Mouse (Mus musculus) heart, embryonic 11.5 days (tissue): ENCODE results near the gene Clec2i. TPM values are rescaled to one million over a fixed set of nuclear protein-coding genes. Genes with fewer than 3 reads are reported as not detected.
A peak's percentile ranks its signal among the peaks of the same experiment; 100 is the strongest.

Experiments
- ATAC-seq: fragments of 200-750 bp; cut with Nextera tagmentation; replicated peaks from 2 replicates; pipeline ENCODE4 v1.8.0; 2017; ENCODE audit warnings: moderate library complexity; ENCODE audit not compliant: insufficient number of reproducible peaks, low FRiP score, low TSS enrichment
- H3K27ac ChIP-seq: fragments of 300-500 bp; sonication (generic); 2 replicates; pipeline ENCODE4 v1.5.1; 2014; ENCODE audit warnings: mild to moderate bottlenecking, low read depth, low read length
- H3K27me3 ChIP-seq: fragments of 300-500 bp; sonication (generic); 2 replicates; pipeline ENCODE4 v1.6.1; 2014; ENCODE audit warnings: mild to moderate bottlenecking, low read length, mixed read lengths; ENCODE audit not compliant: control insufficient read depth, insufficient read depth
- H3K36me3 ChIP-seq: fragments of 300-500 bp; sonication (generic); 2 replicates; pipeline ENCODE4 v1.6.1; 2014; ENCODE audit warnings: mild to moderate bottlenecking, low read length, moderate library complexity, mixed read lengths; ENCODE audit not compliant: control insufficient read depth, insufficient read depth
- H3K4me1 ChIP-seq: fragments of 300-500 bp; sonication (generic); 2 replicates; pipeline ENCODE4 v1.6.1; 2014; ENCODE audit warnings: low read length; ENCODE audit not compliant: control insufficient read depth, insufficient read depth
- H3K4me2 ChIP-seq: fragments of 300-500 bp; sonication (generic); 2 replicates; pipeline ENCODE4 v1.6.1; 2014; ENCODE audit warnings: mild to moderate bottlenecking, moderate library complexity
- H3K4me3 ChIP-seq: fragments of 300-500 bp; sonication (generic); 2 replicates; pipeline ENCODE4 v1.5.1; 2014; ENCODE audit warnings: low read depth, low read length
- H3K9ac ChIP-seq: fragments of 300-500 bp; sonication (generic); 2 replicates; pipeline ENCODE4 v1.6.1; 2014; ENCODE audit warnings: mild to moderate bottlenecking, low read depth, low read length, moderate library complexity
- H3K9me3 ChIP-seq: fragments of 300-500 bp; sonication (generic); replicated peaks from 2 replicates; pipeline ENCODE4 v1.6.1; 2016; ENCODE audit warnings: low read length; ENCODE audit not compliant: control insufficient read depth
- WGBS: fragments of 180-500 bp; shearing (Covaris S2); extraction: QIAGEN DNeasy Blood & Tissue Kit; methylation state at CpG from one replicate; pipeline ENCODE4 v1.1.7; 2014; ENCODE audit not compliant: insufficient replicate concordance; 5-methylcytosine and 5-hydroxymethylcytosine counted together
- polyA plus RNA-seq: library from polyadenylated mRNA; unstranded; fragments of >200 nt; fragmentation: Nextera tagmentation; extraction: Ambion mirVana; gene quantifications from 2 replicates; pipeline ENCODE4 v1.2.1, GENCODE M21; 2014

The Clec2i gene
- polyA plus RNA-seq, 1 experiment from 2014 or later, result not detected

DNA sequence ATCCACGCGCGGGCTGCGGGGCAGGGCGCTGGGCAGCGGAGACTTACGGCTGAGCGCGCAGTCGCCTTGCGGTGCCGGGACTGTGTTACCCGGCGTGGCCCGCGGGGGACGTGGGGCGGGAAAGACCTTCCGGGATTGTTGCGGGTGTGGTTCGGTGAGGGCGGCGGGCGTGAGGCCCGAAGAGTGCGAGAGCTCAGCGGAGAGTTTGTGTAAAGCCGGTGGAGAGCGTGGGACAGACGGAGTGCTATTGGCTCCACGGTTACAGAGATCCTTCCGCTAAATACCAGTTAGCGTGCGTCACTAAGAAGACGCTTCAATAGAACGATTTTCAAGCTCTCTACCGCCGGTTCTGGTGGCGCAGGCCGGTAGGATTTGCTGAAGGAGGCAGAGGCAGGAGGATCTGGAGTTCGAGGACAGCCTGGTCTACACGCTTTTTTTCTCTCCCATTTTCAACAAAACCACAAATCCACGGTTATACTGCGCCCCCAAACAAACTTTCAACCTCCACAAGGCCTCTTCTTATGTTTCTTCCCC lies 44.4 kb upstream of the Clec2i start:
- Histone ChIP-seq H3K36me3 (no peaks in the 10 kb centered on the region), H3K27me3 (no peaks in the 10 kb centered on the region), H3K9me3 (no peaks in the 10 kb centered on the region), H3K27ac (peak overlapping the region; percentile 77), H3K4me1 (no peaks in the 10 kb centered on the region; the same call in 1 of the 2 replicates), H3K4me2 (peak overlapping the region; percentile 82), H3K9ac (peak overlapping the region; percentile 87), H3K4me3 (peak overlapping the region; percentile 87)
- ATAC-seq, result peak; percentile 72
- WGBS, result 1% methylated on average over 44 of the region's 44 CpGs

DNA sequence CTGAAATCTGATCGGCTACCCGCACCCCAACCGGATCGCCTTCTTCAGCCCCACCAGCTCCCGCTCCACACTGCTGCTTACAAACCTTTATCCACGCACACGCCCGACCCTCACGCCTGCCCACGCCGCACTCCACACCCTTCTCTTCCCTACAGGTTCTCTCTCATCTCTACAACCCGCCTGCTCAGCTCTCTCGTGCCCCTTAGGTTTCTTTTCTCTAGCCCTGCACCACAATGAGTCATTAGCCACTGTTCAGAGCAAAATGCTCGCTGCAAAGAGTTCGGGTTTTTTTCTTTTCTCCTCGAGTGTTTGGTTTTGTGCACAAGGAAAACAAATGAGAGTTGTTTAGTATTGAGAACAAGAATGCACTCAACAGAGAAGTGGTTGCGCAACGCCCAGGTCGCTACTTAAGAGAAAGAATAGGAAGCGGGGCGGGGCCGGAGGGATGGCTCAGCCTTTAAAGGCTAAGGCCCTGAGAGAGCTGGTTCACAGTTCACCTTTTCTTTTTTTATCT lies 43.9 kb upstream of the Clec2i start:
- no peaks in the 10 kb centered on the region for H3K27me3 ChIP-seq
- under 1% methylated on average over 22 of the region's 22 CpGs for WGBS

DNA sequence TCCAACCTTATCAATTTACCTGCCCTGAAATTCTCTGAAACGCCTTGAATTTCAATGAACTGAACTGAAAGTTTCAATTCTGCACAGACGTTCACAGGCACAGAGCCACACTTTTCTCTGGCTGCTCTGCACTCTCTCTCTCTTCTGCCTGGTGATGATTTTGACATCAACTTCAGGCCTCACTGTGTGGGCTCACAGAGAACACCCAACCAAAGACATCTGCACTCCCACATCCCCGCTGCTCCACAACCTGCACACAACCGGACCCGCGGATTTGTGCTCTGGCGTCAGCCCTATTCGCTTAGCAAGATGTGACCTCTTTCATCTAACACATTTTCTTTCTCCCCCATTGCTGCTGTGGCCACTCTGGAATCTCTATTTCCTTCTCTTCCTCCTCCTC lies 43.3 kb upstream of the Clec2i start:
- H3K4me2 ChIP-seq, result peak overlapping the region; percentile 82
- H3K27ac ChIP-seq, result no peak overlapping the region
- no peaks in the 10 kb centered on the region for H3K27me3 ChIP-seq
- H3K4me1 ChIP-seq, result no peaks in the 10 kb centered on the region; the same call in 1 of the 2 replicates
- H3K36me3 ChIP-seq, result no peaks in the 10 kb centered on the region
- H3K9me3 ChIP-seq, result no peaks in the 10 kb centered on the region
- ATAC-seq, result no peak
- peak overlapping the region; percentile 87 for H3K4me3 ChIP-seq
- H3K9ac ChIP-seq, result no peak overlapping the region
- WGBS, result 33% methylated on average over 8 of the region's 8 CpGs

More for the DNA sequence above, 43.9 kb upstream of the Clec2i start:
- H3K27ac ChIP-seq, result peak overlapping the region; percentile 77
- H3K36me3 ChIP-seq, result no peaks in the 10 kb centered on the region
- no peaks in the 10 kb centered on the region; the same call in 1 of the 2 replicates for H3K4me1 ChIP-seq
- H3K9ac ChIP-seq, result peak overlapping the region; percentile 84
- H3K4me2 ChIP-seq, result peak overlapping the region; percentile 82
- H3K9me3 ChIP-seq, result no peaks in the 10 kb centered on the region
- ATAC-seq, result peak; percentile 37
- peak overlapping the region; percentile 87 for H3K4me3 ChIP-seq

DNA sequence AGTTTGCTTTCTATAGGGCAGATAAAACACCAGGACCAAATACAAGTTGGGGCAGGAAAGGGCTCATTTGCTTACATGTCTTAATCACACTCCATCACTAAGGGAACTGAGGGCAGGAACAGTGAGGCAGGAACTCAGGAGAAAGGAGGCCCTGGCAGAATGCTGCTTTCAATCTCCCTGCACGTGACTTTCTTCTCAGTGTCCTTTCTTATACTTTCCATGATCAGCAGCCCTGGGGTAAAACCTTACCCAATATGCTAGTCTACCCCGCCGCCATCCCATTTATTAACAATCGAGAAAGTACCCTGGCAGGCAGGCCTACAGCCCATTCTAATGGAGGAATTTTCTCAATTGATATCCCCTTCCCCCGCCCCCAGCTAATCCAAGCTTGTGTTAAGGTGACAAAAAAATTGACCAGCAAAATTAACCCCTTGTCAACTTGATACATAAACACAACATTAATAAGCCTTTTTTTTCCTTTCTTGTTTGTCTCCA lies 42.8 kb upstream of the Clec2i start:
- no peak overlapping the region for H3K9ac ChIP-seq
- H3K36me3 ChIP-seq, result no peaks in the 10 kb centered on the region
- H3K4me3 ChIP-seq, result no peak overlapping the region
- no peaks in the 10 kb centered on the region for H3K9me3 ChIP-seq
- H3K27ac ChIP-seq, result no peak overlapping the region
- no peak overlapping the region for H3K4me2 ChIP-seq
- ATAC-seq, result no peak
- H3K27me3 ChIP-seq, result no peaks in the 10 kb centered on the region
- WGBS, result 83% methylated on average over 5 of the region's 5 CpGs
- H3K4me1 ChIP-seq, result no peaks in the 10 kb centered on the region; the same call in 1 of the 2 replicates

DNA sequence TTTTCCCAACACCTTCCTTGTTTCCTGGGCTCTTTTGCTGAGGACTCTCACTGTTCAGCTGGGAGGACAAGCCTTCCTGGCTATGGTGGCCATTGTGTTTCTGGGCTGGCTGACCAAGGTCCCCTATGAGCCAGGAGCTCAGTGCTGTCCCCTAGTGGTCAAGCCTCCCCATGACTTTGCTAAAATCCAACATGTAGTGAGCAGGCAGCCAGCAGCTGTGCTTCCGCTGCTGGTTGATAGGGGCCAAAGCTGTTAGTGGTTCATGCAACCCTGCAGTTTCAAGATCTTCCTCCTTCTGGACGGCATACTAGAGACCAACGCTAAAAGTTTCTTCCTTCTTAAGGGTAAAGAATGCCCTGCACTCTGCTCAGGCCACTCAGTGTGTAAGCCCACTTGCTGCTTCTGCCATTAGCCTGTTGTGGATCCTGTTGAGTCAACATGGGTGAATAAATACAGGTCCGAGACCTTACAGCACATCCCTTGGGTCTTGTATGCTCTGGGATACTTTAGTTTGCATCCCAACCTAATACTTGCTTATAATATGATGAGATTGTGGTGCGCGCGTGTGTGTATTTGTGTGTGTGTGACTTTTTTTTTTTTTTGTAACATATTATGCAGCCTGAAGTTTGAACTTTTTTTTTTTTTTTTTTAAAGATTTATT lies 41.9 kb upstream of the Clec2i start:
- Histone ChIP-seq H3K36me3 (no peaks in the 10 kb centered on the region), H3K9ac (no peak overlapping the region), H3K27me3 (no peaks in the 10 kb centered on the region), H3K27ac (no peak overlapping the region), H3K9me3 (no peaks in the 10 kb centered on the region), H3K4me3 (no peak overlapping the region), H3K4me1 (no peaks in the 10 kb centered on the region; the same call in 1 of the 2 replicates), H3K4me2 (no peak overlapping the region)
- 29% methylated on average over 7 of the region's 7 CpGs for WGBS
- no peak for ATAC-seq

DNA sequence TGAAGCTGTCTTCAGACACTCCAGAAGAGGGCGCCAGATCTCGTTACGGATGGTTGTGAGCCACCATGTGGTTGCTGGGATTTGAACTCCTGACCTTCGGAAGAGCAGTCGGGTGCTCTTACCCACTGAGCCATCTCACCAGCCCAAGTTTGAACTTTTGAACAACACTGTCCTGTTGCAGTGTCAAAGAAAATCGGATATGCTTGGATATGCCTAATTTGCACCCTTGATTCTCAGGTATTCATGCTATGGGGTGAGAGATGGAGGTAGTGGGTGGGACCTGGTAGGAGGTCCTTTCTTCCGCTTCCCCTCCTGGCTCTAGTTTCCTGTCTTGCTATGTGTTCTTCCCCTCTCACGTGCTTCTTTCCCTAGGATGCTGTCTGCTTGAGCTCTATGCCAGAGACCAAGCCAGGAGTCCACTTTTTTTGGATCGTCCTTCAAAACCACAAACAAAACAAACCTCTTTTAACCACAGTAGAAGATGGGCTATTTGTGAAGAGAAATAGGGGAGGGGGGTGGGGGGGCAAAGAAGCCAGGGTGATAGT lies 41.3 kb upstream of the Clec2i start:
- WGBS, result 61% methylated on average over 6 of the region's 9 CpGs
- no peaks in the 10 kb centered on the region; the same call in 1 of the 2 replicates for H3K4me1 ChIP-seq
- no peak for ATAC-seq

DNA sequence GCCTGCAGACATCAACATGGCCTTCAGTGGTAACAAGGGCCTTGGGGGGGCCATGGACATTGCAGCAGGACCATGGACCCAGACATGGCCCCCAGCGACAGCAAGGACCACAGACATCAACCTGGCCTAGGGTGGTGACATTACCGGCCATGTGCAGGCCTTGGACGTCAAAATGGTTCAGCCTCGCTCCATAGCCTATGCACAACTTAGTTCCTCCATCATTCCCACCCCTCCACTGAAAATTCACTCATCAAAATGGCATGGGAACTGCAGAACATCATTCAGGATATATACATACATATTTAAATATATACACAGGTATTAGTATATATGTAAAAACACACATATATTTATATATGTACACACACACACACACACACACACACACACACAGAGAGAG lies 40.0 kb upstream of the Clec2i start:
- Histone ChIP-seq H3K27ac (no peak overlapping the region), H3K9ac (no peak overlapping the region), H3K36me3 (no peaks in the 10 kb centered on the region), H3K4me1 (no peaks in the 10 kb centered on the region; the same call in 1 of the 2 replicates), H3K4me3 (no peak overlapping the region), H3K27me3 (no peaks in the 10 kb centered on the region), H3K9me3 (no peaks in the 10 kb centered on the region), H3K4me2 (no peak overlapping the region)
- ATAC-seq, result no peak
- WGBS, result 88% methylated on average over 4 of the region's 4 CpGs

More for the DNA sequence above, 41.3 kb upstream of the Clec2i start:
- H3K4me2 ChIP-seq, result no peak overlapping the region
- no peak overlapping the region for H3K27ac ChIP-seq
- no peaks in the 10 kb centered on the region for H3K36me3 ChIP-seq
- no peak overlapping the region for H3K9ac ChIP-seq
- no peaks in the 10 kb centered on the region for H3K27me3 ChIP-seq
- H3K4me3 ChIP-seq, result no peak overlapping the region
- no peaks in the 10 kb centered on the region for H3K9me3 ChIP-seq

DNA sequence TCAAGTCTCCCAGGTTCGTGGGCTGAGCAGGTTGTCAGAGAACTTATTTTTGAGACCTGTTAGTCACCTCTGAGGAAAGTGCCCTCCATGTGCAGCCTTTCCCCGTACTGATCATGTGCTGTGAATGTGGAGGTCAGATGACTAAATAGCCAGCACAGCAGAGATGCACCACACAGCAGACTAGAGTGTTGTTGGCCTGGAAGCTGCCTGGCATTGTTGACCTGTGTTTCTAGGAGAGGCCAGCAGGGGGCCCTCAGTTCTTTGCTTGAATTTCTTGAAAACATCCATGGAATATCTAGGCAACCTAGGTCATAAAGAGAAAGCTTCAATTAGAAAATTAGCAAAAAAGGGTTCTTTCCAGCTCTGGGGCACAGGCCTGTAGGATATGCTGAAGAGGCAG lies 37.5 kb upstream of the Clec2i start:
- 54% methylated on average over 2 of the region's 2 CpGs for WGBS
- Histone ChIP-seq H3K4me2 (no peak overlapping the region), H3K4me1 (no peaks in the 10 kb centered on the region), H3K36me3 (no peaks in the 10 kb centered on the region), H3K9ac (no peak overlapping the region), H3K27ac (no peak overlapping the region), H3K27me3 (no peaks in the 10 kb centered on the region), H3K9me3 (no peaks in the 10 kb centered on the region), H3K4me3 (no peak overlapping the region)
- ATAC-seq, result no peak
